In genomic region chr6:50891205-50891526, GRCm38 (mm10) we compare ENCODE assay signal across 9 mouse cellular contexts.
DNase-seq lines count a peak whose midpoint lies in the region; ATAC-seq and TF ChIP-seq lines count a peak whose summit lies in the region.
"Had no signal": no experiment of that assay in that cellular context is flagged by ENCODE, and none has a peak within 500 bp of the region (broad histone marks: within the 10 kb centered on the region; RNA-seq: fewer than 3 reads in every experiment).

No protein-coding gene starts in this region.

- no peaks in the 10 kb centered on the region for H3K27me3 ChIP-seq in intestine, embryonic 14.5 days (replicated peaks; ENCODE audit: control insufficient read depth, insufficient read depth, low read length)
- 0 out of 2 replicates have a peak, but pooled peaks cover 4% of the 10 kb centered on the region for H3K27me3 ChIP-seq in intestine, postnatal 0 days (replicated peaks; ENCODE audit: control insufficient read depth, insufficient read depth, low read length)
- H3K27me3 ChIP-seq in forebrain, embryonic 11.5 days (ENCODE audit: control insufficient read depth, insufficient read depth, low read length): no peaks in the 10 kb centered on the region
- H3K27me3 ChIP-seq in intestine, embryonic 15.5 days (replicated peaks): 0 out of 2 replicates have a peak, but pooled peaks cover 3% of the 10 kb centered on the region
- H3K27me3 ChIP-seq in midbrain, embryonic 13.5 days: no peaks in the 10 kb centered on the region

- WGBS in intestine, embryonic 14.5 days: 47% methylated on average over 3 of the region's 3 CpGs
- 41% methylated on average over 3 of the region's 3 CpGs for WGBS in intestine, postnatal 0 days
- 72% methylated on average over 3 of the region's 3 CpGs for WGBS in forebrain, embryonic 11.5 days
- WGBS in intestine, embryonic 15.5 days: 38% methylated on average over 3 of the region's 3 CpGs
- 38% methylated on average over 3 of the region's 3 CpGs for WGBS in midbrain, embryonic 13.5 days

- H3K4me1 ChIP-seq in intestine, embryonic 14.5 days (replicated peaks; ENCODE audit: control insufficient read depth, insufficient read depth, low read length): peaks cover 15% of the 10 kb centered on the region
- H3K4me1 ChIP-seq in intestine, postnatal 0 days (replicated peaks; ENCODE audit: control insufficient read depth, insufficient read depth, low read length): no peaks in the 10 kb centered on the region
- H3K4me1 ChIP-seq in forebrain, embryonic 11.5 days (replicated peaks; ENCODE audit: control insufficient read depth, insufficient read depth, low read length): peaks cover 9% of the 10 kb centered on the region; the same call in 1 of the 2 replicates
- H3K4me1 ChIP-seq in intestine, embryonic 15.5 days (replicated peaks): peaks cover 10% of the 10 kb centered on the region
- peaks cover 48% of the 10 kb centered on the region for H3K4me1 ChIP-seq in midbrain, embryonic 13.5 days (replicated peaks)

- H3K9me3 ChIP-seq in intestine, embryonic 14.5 days (ENCODE audit: control insufficient read depth, low read length): no peaks in the 10 kb centered on the region
- H3K9me3 ChIP-seq in intestine, postnatal 0 days (ENCODE audit: control insufficient read depth): no peaks in the 10 kb centered on the region
- H3K9me3 ChIP-seq in forebrain, embryonic 11.5 days (ENCODE audit: control insufficient read depth, low read length): no peaks in the 10 kb centered on the region
- H3K9me3 ChIP-seq in intestine, embryonic 15.5 days: no peaks in the 10 kb centered on the region
- no peaks in the 10 kb centered on the region for H3K9me3 ChIP-seq in midbrain, embryonic 13.5 days

- DNase-seq in intestine, embryonic 14.5 days (ENCODE audit: low spot score): no peak
- no peak for DNase-seq in forebrain, embryonic 11.5 days (ENCODE audit: low spot score)
- DNase-seq in spleen, postnatal 10 days (ENCODE audit: low spot score in 2 of 2): no peak
- no peak for DNase-seq in ovary, postnatal 36 days (ENCODE audit: low spot score)
- no peak for DNase-seq in cerebellum, adult 8-10 months
- DNase-seq: kidney, adult 18-20 months had no signal

- no peak for TF ChIP-seq CTCF in intestine, postnatal 0 days (IDR thresholded peaks at IDR 0.05; ENCODE audit: low read depth)

- peak overlapping the region; percentile 29; the same call in 1 of the 2 replicates for H3K27ac ChIP-seq in intestine, embryonic 14.5 days (ENCODE audit: low read depth)
- H3K27ac ChIP-seq in intestine, postnatal 0 days (ENCODE audit: low read depth, low read length): no peak overlapping the region
- H3K27ac ChIP-seq in forebrain, embryonic 11.5 days (ENCODE audit: low read depth, low read length): peak overlapping the region; percentile 77
- H3K27ac ChIP-seq in intestine, embryonic 15.5 days: 0 out of 2 replicates have a peak overlapping the region, but pooled peaks have one; percentile 29
- peak overlapping the region; percentile 86 for H3K27ac ChIP-seq in midbrain, embryonic 13.5 days

- H3K4me2 ChIP-seq in intestine, embryonic 14.5 days (ENCODE audit: low read length): peak overlapping the region; percentile 37
- H3K4me2 ChIP-seq in intestine, postnatal 0 days (replicated peaks; ENCODE audit: low read depth): no peak overlapping the region
- peak overlapping the region; percentile 22; the same call in 1 of the 2 replicates for H3K4me2 ChIP-seq in forebrain, embryonic 11.5 days (ENCODE audit: low read depth, low read length, severe bottlenecking)
- H3K4me2 ChIP-seq in intestine, embryonic 15.5 days (replicated peaks): peak overlapping the region; percentile 42; the same call in 1 of the 2 replicates
- H3K4me2 ChIP-seq in midbrain, embryonic 13.5 days (replicated peaks): peak overlapping the region; percentile 41

- H3K9ac ChIP-seq in intestine, embryonic 14.5 days (ENCODE audit: low read length): no peak overlapping the region
- H3K9ac ChIP-seq in intestine, postnatal 0 days (ENCODE audit: low read depth, low read length): no peak overlapping the region
- H3K9ac ChIP-seq in forebrain, embryonic 11.5 days (ENCODE audit: low read length): peak overlapping the region; percentile 41
- H3K9ac ChIP-seq in intestine, embryonic 15.5 days: no peak overlapping the region
- peak overlapping the region; percentile 50; the same call in 1 of the 2 replicates for H3K9ac ChIP-seq in midbrain, embryonic 13.5 days (replicated peaks)

- ATAC-seq in intestine, embryonic 14.5 days (replicated peaks; ENCODE audit: low FRiP score, low TSS enrichment, low read depth): no peak
- no peak for ATAC-seq in intestine, postnatal 0 days
- ATAC-seq in forebrain, embryonic 11.5 days (replicated peaks; ENCODE audit: low FRiP score): no peak
- ATAC-seq in intestine, embryonic 15.5 days: no peak
- ATAC-seq in midbrain, embryonic 13.5 days: no peak

- H3K36me3 ChIP-seq in intestine, embryonic 14.5 days (ENCODE audit: control insufficient read depth, insufficient read depth, low read length): no peaks in the 10 kb centered on the region
- no peaks in the 10 kb centered on the region for H3K36me3 ChIP-seq in intestine, postnatal 0 days (ENCODE audit: control insufficient read depth, insufficient read depth)
- H3K36me3 ChIP-seq in forebrain, embryonic 11.5 days (ENCODE audit: control insufficient read depth, insufficient read depth, low read length): no peaks in the 10 kb centered on the region
- no peaks in the 10 kb centered on the region for H3K36me3 ChIP-seq in intestine, embryonic 15.5 days
- H3K36me3 ChIP-seq in midbrain, embryonic 13.5 days: no peaks in the 10 kb centered on the region

- H3K4me3 ChIP-seq in intestine, embryonic 14.5 days (ENCODE audit: low read depth, low read length): no peak overlapping the region
- H3K4me3 ChIP-seq in intestine, postnatal 0 days (ENCODE audit: low read depth, low read length): no peak overlapping the region
- no peak overlapping the region for H3K4me3 ChIP-seq in forebrain, embryonic 11.5 days (ENCODE audit: low read depth, low read length)
- no peak overlapping the region for H3K4me3 ChIP-seq in intestine, embryonic 15.5 days (replicated peaks)
- no peak overlapping the region for H3K4me3 ChIP-seq in midbrain, embryonic 13.5 days (replicated peaks)

Comparison
In these comparisons a context has a peak if more than half of its experiments do, and no peak if none do; other contexts are left out.
1. H3K9ac ChIP-seq: peak in forebrain, embryonic 11.5 days (single experiment) and midbrain, embryonic 13.5 days (single experiment); none in intestine, embryonic 14.5 days (single experiment), intestine, postnatal 0 days (single experiment) and intestine, embryonic 15.5 days (single experiment).